Mouse (Mus musculus): ENCODE data around the gene Tle3. TPM values are rescaled to one million over a fixed set of nuclear protein-coding genes. Genes with fewer than 3 reads are reported as not detected.

Gene Tle3
- polyA plus RNA-seq, 1 experiment from 2014 or later: 16.8 TPM

GRCm38 (mm10) chr9:61375802-61376561 is 3.8 kb downstream of the Tle3 start:
- Histone ChIP-seq H3K36me3 (ENCODE audit: control insufficient read depth, insufficient read depth, low read length) (peaks cover 14% of the 10 kb centered on the region; the same call in 1 of the 2 replicates), H3K9me3 (ENCODE audit: control insufficient read depth, low read length) (no peaks in the 10 kb centered on the region), H3K4me2 (replicated peaks; ENCODE audit: low read depth) (peak overlapping the region; percentile 88), H3K4me3 (ENCODE audit: low read depth, low read length) (peak overlapping the region; percentile 15), H3K4me1 (replicated peaks; ENCODE audit: control insufficient read depth, insufficient read depth) (peaks cover 10% of the 10 kb centered on the region), H3K27ac (replicated peaks) (peak overlapping the region; percentile 45), H3K9ac (ENCODE audit: low read length) (peak overlapping the region; percentile 8; the same call in 1 of the 2 replicates), H3K27me3 (ENCODE audit: control insufficient read depth, insufficient read depth, low read length) (no peaks in the 10 kb centered on the region)
- whole genome bisulfite sequencing: 38% methylated on average over 11 of the region's 11 CpGs
- TF ChIP-seq CTCF (IDR thresholded peaks at IDR 0.05; ENCODE audit: low read depth): no peak
- TF ChIP-seq EP300 (optimal IDR thresholded peaks at IDR 0.05): peak; percentile 34
- DNase-seq (ENCODE audit: low spot score) (peak; percentile 69), ATAC-seq (ENCODE audit: low FRiP score, low TSS enrichment) (peak; percentile 53; the same call in 1 of the 2 replicates)

- Histone ChIP-seq H3K4me2 (replicated peaks; ENCODE audit: low read depth) (peak overlapping the region; percentile 88), H3K9ac (ENCODE audit: low read length) (no peak overlapping the region), H3K4me3 (ENCODE audit: low read depth, low read length) (no peak overlapping the region), H3K27ac (replicated peaks) (peak overlapping the region; percentile 45), H3K36me3 (ENCODE audit: control insufficient read depth, insufficient read depth, low read length) (peaks cover 14% of the 10 kb centered on the region; the same call in 1 of the 2 replicates), H3K9me3 (ENCODE audit: control insufficient read depth, low read length) (no peaks in the 10 kb centered on the region), H3K27me3 (ENCODE audit: control insufficient read depth, insufficient read depth, low read length) (no peaks in the 10 kb centered on the region), H3K4me1 (replicated peaks; ENCODE audit: control insufficient read depth, insufficient read depth) (peaks cover 9% of the 10 kb centered on the region)
- no peak for DNase-seq (ENCODE audit: low spot score)
- TF ChIP-seq EP300 (optimal IDR thresholded peaks at IDR 0.05) (no peak), CTCF (IDR thresholded peaks at IDR 0.05; ENCODE audit: low read depth) (no peak)
- no peak for ATAC-seq (ENCODE audit: low FRiP score, low TSS enrichment)
- 52% methylated on average over 3 of the region's 3 CpGs for WGBS
These were observed 4.5 kb downstream of the Tle3 start for GRCm38 (mm10) chr9:61376650-61377049.

GRCm38 (mm10) chr9:61377706-61378479 is 5.7 kb downstream of the Tle3 start:
- Histone ChIP-seq H3K9ac (ENCODE audit: low read length) (no peak overlapping the region; the same call in 1 of the 2 replicates), H3K4me3 (ENCODE audit: low read depth, low read length) (no peak overlapping the region), H3K9me3 (ENCODE audit: control insufficient read depth, low read length) (no peaks in the 10 kb centered on the region), H3K27me3 (ENCODE audit: control insufficient read depth, insufficient read depth, low read length) (no peaks in the 10 kb centered on the region), H3K4me2 (replicated peaks; ENCODE audit: low read depth) (peak overlapping the region; percentile 41), H3K36me3 (ENCODE audit: control insufficient read depth, insufficient read depth, low read length) (peaks cover 15% of the 10 kb centered on the region; the same call in 1 of the 2 replicates), H3K27ac (replicated peaks) (peak overlapping the region; percentile 71), H3K4me1 (replicated peaks; ENCODE audit: control insufficient read depth, insufficient read depth) (peaks cover 13% of the 10 kb centered on the region)
- 45% methylated on average over 9 of the region's 9 CpGs for WGBS
- TF ChIP-seq EP300 (optimal IDR thresholded peaks at IDR 0.05) (no peak), CTCF (IDR thresholded peaks at IDR 0.05; ENCODE audit: low read depth) (no peak)
- no peak for ATAC-seq (ENCODE audit: low FRiP score, low TSS enrichment)
- peak; percentile 55 for DNase-seq (ENCODE audit: low spot score)

DNA sequence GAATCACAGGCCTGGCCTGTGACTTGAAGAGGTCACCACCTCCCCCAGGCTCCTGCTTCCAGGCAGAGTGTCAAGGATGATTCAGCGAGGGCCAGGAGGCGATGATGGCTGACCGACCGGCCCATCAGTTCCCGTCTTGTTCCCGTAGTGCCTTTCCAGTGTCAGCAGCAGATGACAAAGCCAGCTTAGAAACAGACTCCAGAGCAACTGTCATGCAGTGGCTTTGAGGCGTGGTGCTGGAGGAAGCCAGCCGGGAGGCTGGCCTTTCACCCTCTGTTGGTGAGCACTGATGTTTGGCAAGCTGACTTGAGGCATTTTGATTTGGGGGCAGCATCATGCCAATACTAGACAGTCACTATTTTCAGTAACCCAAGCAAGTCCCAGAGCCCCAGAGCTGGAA is 6.3 kb downstream of the Tle3 start:
- Histone ChIP-seq H3K4me2 (replicated peaks; ENCODE audit: low read depth) (no peak overlapping the region), H3K27me3 (ENCODE audit: control insufficient read depth, insufficient read depth, low read length) (no peaks in the 10 kb centered on the region), H3K27ac (replicated peaks) (no peak overlapping the region), H3K36me3 (ENCODE audit: control insufficient read depth, insufficient read depth, low read length) (peaks cover 17% of the 10 kb centered on the region), H3K4me3 (ENCODE audit: low read depth, low read length) (no peak overlapping the region), H3K4me1 (replicated peaks; ENCODE audit: control insufficient read depth, insufficient read depth) (peaks cover 13% of the 10 kb centered on the region), H3K9ac (ENCODE audit: low read length) (no peak overlapping the region), H3K9me3 (ENCODE audit: control insufficient read depth, low read length) (no peaks in the 10 kb centered on the region)
- DNase-seq (ENCODE audit: low spot score) (no peak), ATAC-seq (ENCODE audit: low FRiP score, low TSS enrichment) (no peak)
- WGBS: 46% methylated on average over 8 of the region's 8 CpGs
- no peak for TF ChIP-seq EP300 (optimal IDR thresholded peaks at IDR 0.05)
- no peak for TF ChIP-seq CTCF (IDR thresholded peaks at IDR 0.05; ENCODE audit: low read depth)

GRCm38 (mm10) chr9:61379016-61379634 is 7.0 kb downstream of the Tle3 start:
- 82% methylated on average over 11 of the region's 11 CpGs for WGBS
- H3K4me2 ChIP-seq (replicated peaks; ENCODE audit: low read depth): no peak overlapping the region
- H3K36me3 ChIP-seq (ENCODE audit: control insufficient read depth, insufficient read depth, low read length): peaks cover 17% of the 10 kb centered on the region
- H3K9ac ChIP-seq (ENCODE audit: low read length): no peak overlapping the region
- no peak overlapping the region for H3K4me3 ChIP-seq (ENCODE audit: low read depth, low read length)
- DNase-seq (ENCODE audit: low spot score): no peak
- H3K4me1 ChIP-seq (replicated peaks; ENCODE audit: control insufficient read depth, insufficient read depth): peaks cover 13% of the 10 kb centered on the region
- H3K27ac ChIP-seq (replicated peaks): no peak overlapping the region
- TF ChIP-seq EP300 (optimal IDR thresholded peaks at IDR 0.05) (no peak), CTCF (IDR thresholded peaks at IDR 0.05; ENCODE audit: low read depth) (peak; percentile 41; the same call in 1 of the 2 replicates)
- H3K27me3 ChIP-seq (ENCODE audit: control insufficient read depth, insufficient read depth, low read length): no peaks in the 10 kb centered on the region
- no peak for ATAC-seq (ENCODE audit: low FRiP score, low TSS enrichment)
- H3K9me3 ChIP-seq (ENCODE audit: control insufficient read depth, low read length): no peaks in the 10 kb centered on the region
